Mouse (Mus musculus) bone marrow, adult 2 months (tissue): ENCODE results near the gene Hspbap1.

Source experiments
- CTCF ChIP-seq: fragments of 200-500 bp; IDR thresholded peaks from 2 replicates; pipeline ENCODE4 v1.5.1; 2011; ENCODE audit warnings: low read length, control low read depth; ENCODE audit not compliant: control insufficient read depth, insufficient read depth
- POLR2A ChIP-seq: fragments of 200-500 bp; IDR thresholded peaks from 2 replicates; pipeline ENCODE4 v1.6.1; 2011; ENCODE audit warnings: low read depth, mild to moderate bottlenecking, control low read depth, low read length, borderline replicate concordance; ENCODE audit not compliant: control insufficient read depth

DNA sequence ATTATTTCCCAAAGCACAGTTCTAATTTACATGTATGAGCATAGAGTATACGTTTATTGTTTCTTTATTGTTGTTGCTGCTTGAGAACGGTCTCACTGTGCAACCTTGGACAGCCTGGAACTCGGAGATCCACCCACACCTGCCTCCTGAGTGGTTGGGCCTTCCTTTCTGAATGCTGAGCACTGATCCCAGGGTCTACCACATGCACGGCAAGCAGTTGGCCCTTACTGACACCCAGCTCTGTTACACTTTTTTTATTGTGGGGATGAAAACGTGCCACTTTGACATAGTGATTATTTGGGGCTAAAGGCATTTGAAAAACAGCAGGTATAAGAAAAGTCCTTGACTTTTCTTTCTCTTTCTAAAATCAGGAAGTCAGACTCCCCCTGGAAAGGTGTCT, 11.5 kb downstream of the Hspbap1 start:
- TF ChIP-seq CTCF (no peak), POLR2A (no peak)
